Mouse (Mus musculus) hindbrain, embryonic 15.5 days (tissue): ENCODE measurements around the gene Ubfd1. TPM values are rescaled to one million over a fixed set of nuclear protein-coding genes. Genes with fewer than 3 reads are reported as not detected.
A peak's percentile ranks its signal among the peaks of the same experiment; 100 is the strongest.

Source experiments
- ATAC-seq: fragments of 200-750 bp; cut with Nextera tagmentation; 2 replicates; pipeline ENCODE4 v1.8.0; 2017; ENCODE audit warnings: low read depth, moderate number of reproducible peaks, moderate TSS enrichment; ENCODE audit not compliant: low FRiP score
- H3K27ac ChIP-seq: fragments of 300-500 bp; sonication (generic); replicated peaks from 2 replicates; pipeline ENCODE4 v1.5.1; 2015; ENCODE audit warnings: mild to moderate bottlenecking, inconsistent platforms
- H3K27me3 ChIP-seq: fragments of 300-500 bp; sonication (generic); 2 replicates; pipeline ENCODE4 v1.6.1; 2015; ENCODE audit warnings: control low read depth, inconsistent platforms
- H3K36me3 ChIP-seq: fragments of 300-500 bp; sonication (generic); 2 replicates; pipeline ENCODE4 v1.6.1; 2015; ENCODE audit warnings: control low read depth, inconsistent platforms
- H3K4me1 ChIP-seq: fragments of 300-500 bp; sonication (generic); replicated peaks from 2 replicates; pipeline ENCODE4 v1.6.1; 2015; ENCODE audit warnings: control low read depth, inconsistent platforms
- H3K4me2 ChIP-seq: fragments of 300-500 bp; sonication (generic); 2 replicates; pipeline ENCODE4 v1.6.1; 2015; ENCODE audit warnings: moderate library complexity, mild to moderate bottlenecking, inconsistent platforms
- H3K4me3 ChIP-seq: fragments of 300-500 bp; sonication (generic); 2 replicates; pipeline ENCODE4 v1.5.1; 2015; ENCODE audit warnings: mild to moderate bottlenecking, inconsistent platforms
- H3K9ac ChIP-seq: fragments of 300-500 bp; sonication (generic); 2 replicates; pipeline ENCODE4 v1.6.1; 2015; ENCODE audit warnings: inconsistent platforms
- H3K9me3 ChIP-seq: fragments of 300-500 bp; sonication (generic); 2 replicates; pipeline ENCODE4 v1.6.1; 2016; ENCODE audit warnings: control low read depth, inconsistent platforms
- WGBS: fragments of 180-500 bp; shearing (Covaris S2); methylation state at CpG from one replicate; pipeline ENCODE4 v1.1.7; 2015; 5-methylcytosine and 5-hydroxymethylcytosine counted together
- polyA plus RNA-seq: library from polyadenylated mRNA; unstranded; fragments of >200 nt; fragmentation: Nextera tagmentation; extraction: Ambion mirVana; gene quantifications from 2 replicates; pipeline ENCODE4 v1.2.1, GENCODE M21; 2015

Ubfd1 gene
- polyA plus RNA-seq, 1 experiment from 2014 or later: 82.7 TPM

GRCm38 (mm10) chr7:122048191-122048590, 18.8 kb upstream of the Ubfd1 start:
- Histone ChIP-seq H3K27me3 (no peaks in the 10 kb centered on the region), H3K9ac (no peak overlapping the region), H3K9me3 (no peaks in the 10 kb centered on the region), H3K4me3 (no peak overlapping the region), H3K4me1 (no peaks in the 10 kb centered on the region), H3K36me3 (peaks cover 22% of the 10 kb centered on the region), H3K27ac (no peak overlapping the region), H3K4me2 (no peak overlapping the region)
- WGBS: 96% methylated on average over 9 of the region's 9 CpGs
- no peak for ATAC-seq

GRCm38 (mm10) chr7:122050834-122051233, 16.1 kb upstream of the Ubfd1 start:
- no peak overlapping the region for H3K9ac ChIP-seq
- H3K27me3 ChIP-seq: no peaks in the 10 kb centered on the region
- no peaks in the 10 kb centered on the region for H3K4me1 ChIP-seq
- no peak overlapping the region for H3K27ac ChIP-seq
- H3K4me3 ChIP-seq: no peak overlapping the region
- no peak overlapping the region for H3K4me2 ChIP-seq
- peaks cover 36% of the 10 kb centered on the region for H3K36me3 ChIP-seq
- no peaks in the 10 kb centered on the region for H3K9me3 ChIP-seq
- 77% methylated on average over 1 of the region's 1 CpGs for WGBS
- no peak for ATAC-seq

GRCm38 (mm10) chr7:122056633-122057032, 10.3 kb upstream of the Ubfd1 start:
- Histone ChIP-seq H3K27ac (no peak overlapping the region), H3K36me3 (peaks cover 34% of the 10 kb centered on the region)

GRCm38 (mm10) chr7:122065656-122066055, 1.3 kb upstream of the Ubfd1 start:
- Histone ChIP-seq H3K9me3 (no peaks in the 10 kb centered on the region), H3K4me1 (peaks cover 30% of the 10 kb centered on the region), H3K4me3 (no peak overlapping the region), H3K36me3 (peaks cover 4% of the 10 kb centered on the region; the same call in 1 of the 2 replicates), H3K4me2 (peak overlapping the region; percentile 85), H3K27ac (no peak overlapping the region), H3K27me3 (no peaks in the 10 kb centered on the region), H3K9ac (no peak overlapping the region)
- 82% methylated on average over 1 of the region's 1 CpGs for WGBS
- ATAC-seq: no peak

More at GRCm38 (mm10) chr7:122056633-122057032, 10.3 kb upstream of the Ubfd1 start:
- no peak overlapping the region for H3K9ac ChIP-seq
- no peaks in the 10 kb centered on the region for H3K9me3 ChIP-seq
- H3K4me1 ChIP-seq: no peaks in the 10 kb centered on the region
- no peak overlapping the region for H3K4me3 ChIP-seq
- WGBS: 92% methylated on average over 5 of the region's 5 CpGs
- ATAC-seq: no peak
- H3K27me3 ChIP-seq: no peaks in the 10 kb centered on the region
- no peak overlapping the region for H3K4me2 ChIP-seq

- H3K4me1 ChIP-seq: peaks cover 30% of the 10 kb centered on the region
- H3K9me3 ChIP-seq: no peaks in the 10 kb centered on the region
- H3K4me3 ChIP-seq: peak overlapping the region; percentile 100
- H3K27ac ChIP-seq: peak overlapping the region; percentile 96
- 21% methylated on average over 31 of the region's 31 CpGs for WGBS
- H3K4me2 ChIP-seq: peak overlapping the region; percentile 85
- peaks cover 6% of the 10 kb centered on the region; the same call in 1 of the 2 replicates for H3K36me3 ChIP-seq
- H3K9ac ChIP-seq: peak overlapping the region; percentile 98
- no peaks in the 10 kb centered on the region for H3K27me3 ChIP-seq
- ATAC-seq: peak; percentile 73
Measured at GRCm38 (mm10) chr7:122066102-122066944, 652 bp upstream of the Ubfd1 start.

- ATAC-seq: peak; percentile 27
- Histone ChIP-seq H3K36me3 (peaks cover 21% of the 10 kb centered on the region), H3K4me2 (peak overlapping the region; percentile 85), H3K27ac (peak overlapping the region; percentile 96), H3K9me3 (no peaks in the 10 kb centered on the region), H3K27me3 (no peaks in the 10 kb centered on the region), H3K4me1 (peaks cover 30% of the 10 kb centered on the region), H3K4me3 (peak overlapping the region; percentile 100), H3K9ac (peak overlapping the region; percentile 98)
- 2% methylated on average over 58 of the region's 58 CpGs for WGBS
Measured at GRCm38 (mm10) chr7:122067517-122068381, 774 bp downstream of the Ubfd1 start.

- no peak for ATAC-seq
- 93% methylated on average over 3 of the region's 3 CpGs for WGBS
- Histone ChIP-seq H3K27ac (no peak overlapping the region), H3K36me3 (peaks cover 81% of the 10 kb centered on the region), H3K4me2 (no peak overlapping the region), H3K4me3 (no peak overlapping the region), H3K27me3 (no peaks in the 10 kb centered on the region), H3K9ac (no peak overlapping the region), H3K4me1 (peaks cover 4% of the 10 kb centered on the region), H3K9me3 (no peaks in the 10 kb centered on the region)
Measured at GRCm38 (mm10) chr7:122074374-122074773, 7.4 kb downstream of the Ubfd1 start.

GRCm38 (mm10) chr7:122079798-122080554, 13.0 kb downstream of the Ubfd1 start:
- H3K36me3 ChIP-seq: peaks cover 66% of the 10 kb centered on the region
- 95% methylated on average over 8 of the region's 8 CpGs for whole genome bisulfite sequencing

GRCm38 (mm10) chr7:122081071-122081470, 14.1 kb downstream of the Ubfd1 start:
- Histone ChIP-seq H3K4me3 (no peak overlapping the region), H3K27ac (no peak overlapping the region), H3K9me3 (no peaks in the 10 kb centered on the region), H3K4me2 (no peak overlapping the region), H3K27me3 (no peaks in the 10 kb centered on the region), H3K36me3 (peaks cover 56% of the 10 kb centered on the region), H3K4me1 (no peaks in the 10 kb centered on the region), H3K9ac (no peak overlapping the region)
- ATAC-seq: no peak
- 100% methylated on average over 1 of the region's 1 CpGs for WGBS

More at GRCm38 (mm10) chr7:122079798-122080554, 13.0 kb downstream of the Ubfd1 start:
- Histone ChIP-seq H3K9me3 (no peaks in the 10 kb centered on the region), H3K9ac (no peak overlapping the region), H3K27me3 (no peaks in the 10 kb centered on the region), H3K4me1 (no peaks in the 10 kb centered on the region), H3K4me3 (no peak overlapping the region), H3K4me2 (no peak overlapping the region), H3K27ac (no peak overlapping the region)
- no peak for ATAC-seq

GRCm38 (mm10) chr7:122087195-122087982, 20.4 kb downstream of the Ubfd1 start:
- no peak overlapping the region for H3K9ac ChIP-seq
- no peak overlapping the region for H3K4me3 ChIP-seq
- 91% methylated on average over 11 of the region's 11 CpGs for WGBS
- no peak overlapping the region for H3K27ac ChIP-seq
- H3K4me2 ChIP-seq: no peak overlapping the region
- no peaks in the 10 kb centered on the region for H3K9me3 ChIP-seq
- no peaks in the 10 kb centered on the region for H3K27me3 ChIP-seq
- H3K36me3 ChIP-seq: peaks cover 63% of the 10 kb centered on the region
- H3K4me1 ChIP-seq: no peaks in the 10 kb centered on the region
- no peak for ATAC-seq
